Mouse (Mus musculus) ES-E14 (cell line): ENCODE measurements around the gene Cep89.

Source experiments
- CHD2 ChIP-seq: IDR thresholded peaks from 2 replicates; pipeline ENCODE4 v1.6.1; 2014; ENCODE audit warnings: mild to moderate bottlenecking, low read depth, low read length, inconsistent platforms
- HCFC1 ChIP-seq: IDR thresholded peaks from 2 replicates; pipeline ENCODE4 v1.6.1; 2012; ENCODE audit warnings: low read length, inconsistent platforms, borderline replicate concordance; ENCODE audit not compliant: insufficient read depth

DNA sequence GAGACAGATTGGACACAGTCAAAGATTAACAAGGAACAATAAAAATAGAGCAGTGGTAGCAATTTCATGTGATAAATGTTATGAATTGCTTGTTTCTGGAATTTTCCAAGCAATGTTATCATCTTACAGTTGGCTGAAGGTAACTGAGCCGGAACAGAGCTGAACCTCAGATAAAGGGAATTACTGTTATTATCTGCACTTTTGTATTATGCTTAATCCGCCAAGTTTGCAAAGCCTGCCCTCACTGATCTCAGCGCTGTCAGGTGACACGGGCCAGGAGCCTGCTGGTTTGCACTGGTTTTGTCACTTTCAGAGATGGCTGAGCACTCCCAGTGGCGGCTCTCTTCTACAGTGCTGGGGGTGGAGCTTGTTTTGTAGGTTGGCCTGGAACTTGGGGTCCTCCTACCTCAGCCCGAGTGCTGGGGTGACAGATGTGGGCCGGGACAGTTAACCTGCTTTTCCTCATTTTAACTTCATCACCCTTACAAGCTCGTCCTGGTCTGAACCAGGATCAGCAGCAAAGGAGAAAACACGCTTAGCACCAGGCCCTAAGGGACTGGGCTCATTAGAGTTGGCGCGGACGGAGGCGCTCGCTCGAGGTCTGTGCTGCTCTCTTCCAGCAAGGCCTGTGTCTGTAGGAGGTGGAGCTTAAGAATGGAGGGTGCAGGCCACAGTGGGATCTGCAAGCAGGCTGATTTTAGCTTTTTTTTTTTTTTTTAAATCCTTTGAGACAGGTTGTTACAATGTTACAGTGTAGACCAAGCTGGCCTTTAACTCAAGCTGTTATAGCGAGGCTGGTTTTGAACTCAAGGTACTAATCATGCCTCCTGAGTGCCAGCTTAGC lies 23.5 kb upstream of the Cep89 start:
- TF ChIP-seq HCFC1 (no peak), CHD2 (no peak)
